Comparison of ENCODE assay signal across 8 mouse cellular contexts in genomic region chr2:103817145-103817895, GRCm38 (mm10). TPM values are rescaled to one million over a fixed set of nuclear protein-coding genes. Genes with fewer than 3 reads are reported as not detected.
A peak's percentile ranks its signal among the peaks of the same experiment; 100 is the strongest.
DNase-seq lines count a peak whose midpoint lies in the region; ATAC-seq lines count a peak whose summit lies in the region.

No protein-coding gene starts in this region.

- intact Hi-C loops in left cerebral cortex, postnatal 4 days (cut with DNase I), result no loop called here

- no peak for ATAC-seq in hindbrain, embryonic 12.5 days (ENCODE audit: low FRiP score)
- ATAC-seq in lung, embryonic 16.5 days (ENCODE audit: low read depth), result peak; percentile 85

- H3K27me3 ChIP-seq in hindbrain, embryonic 12.5 days, result no peaks in the 10 kb centered on the region
- no peaks in the 10 kb centered on the region for H3K27me3 ChIP-seq in lung, embryonic 16.5 days (ENCODE audit: control insufficient read depth, insufficient read depth, low read depth, low read length)

- no peak overlapping the region for H3K9ac ChIP-seq in hindbrain, embryonic 12.5 days
- H3K9ac ChIP-seq in lung, embryonic 16.5 days (ENCODE audit: low read length), result peak overlapping the region; percentile 36; the same call in 1 of the 2 replicates

- H3K4me3 ChIP-seq in hindbrain, embryonic 12.5 days, result no peak overlapping the region
- H3K4me3 ChIP-seq in lung, embryonic 16.5 days (ENCODE audit: low read length), result peak overlapping the region; percentile 34

- WGBS in hindbrain, embryonic 12.5 days, result 42% methylated on average over 6 of the region's 6 CpGs
- WGBS in lung, embryonic 16.5 days, result 19% methylated on average over 6 of the region's 6 CpGs

- no peak overlapping the region for H3K27ac ChIP-seq in hindbrain, embryonic 12.5 days
- H3K27ac ChIP-seq in lung, embryonic 16.5 days (ENCODE audit: low read length), result no peak overlapping the region

- H3K9me3 ChIP-seq in hindbrain, embryonic 12.5 days (replicated peaks), result no peaks in the 10 kb centered on the region
- H3K9me3 ChIP-seq in lung, embryonic 16.5 days (ENCODE audit: control insufficient read depth, low read length), result no peaks in the 10 kb centered on the region

- H3K4me2 ChIP-seq in hindbrain, embryonic 12.5 days (replicated peaks), result peak overlapping the region; percentile 21
- H3K4me2 ChIP-seq in lung, embryonic 16.5 days (ENCODE audit: low read depth, low read length), result peak overlapping the region; percentile 40

- DNase-seq in heart, adult 11 months, result peak; percentile 79
- DNase-seq in heart, adult 18-20 months, result no peak
- peak; percentile 44 for DNase-seq in MEL-GATA-1-ER (ENCODE audit: extremely low read depth, low read depth)
- no peak for DNase-seq in layer of hippocampus, adult 11-12 months (ENCODE audit: low spot score)
- no peak for DNase-seq in left cerebral cortex, postnatal 4 days
- DNase-seq in thymus, postnatal 4 days, result no peak

- no peaks in the 10 kb centered on the region for H3K36me3 ChIP-seq in hindbrain, embryonic 12.5 days
- no peaks in the 10 kb centered on the region for H3K36me3 ChIP-seq in lung, embryonic 16.5 days (ENCODE audit: control insufficient read depth, insufficient read depth, low read length)

- no peaks in the 10 kb centered on the region for H3K4me1 ChIP-seq in hindbrain, embryonic 12.5 days
- no peaks in the 10 kb centered on the region for H3K4me1 ChIP-seq in lung, embryonic 16.5 days (replicated peaks; ENCODE audit: control insufficient read depth, insufficient read depth, low read length)

RNA-seq across cellular contexts. Expression of gene Caprin1, which starts 19.9 kb away (rescaled TPM):
- 100 to 1,000 TPM; 201 to 202 TPM for total RNA-seq in heart, adult 18-20 months (2021)
- 538 and 571 TPM in 2 replicates for polyA plus RNA-seq in hindbrain, embryonic 12.5 days (2016; fragmentation: Nextera tagmentation; extraction: Ambion mirVana)
- polyA plus RNA-seq in lung, embryonic 16.5 days (2015; fragmentation: Nextera tagmentation; extraction: Ambion mirVana), result 265 and 302 TPM in 2 replicates
- total RNA-seq in left cerebral cortex, postnatal 4 days (2021), result 100 to 1,000 TPM; 537 to 571 TPM

RNA-seq across cellular contexts. Expression of gene Nat10, which starts 56.2 kb away (rescaled TPM):
- total RNA-seq in heart, adult 18-20 months (2021), result 10 to 100 TPM; 15.5 to 17.7 TPM
- polyA plus RNA-seq in hindbrain, embryonic 12.5 days (2016; fragmentation: Nextera tagmentation; extraction: Ambion mirVana), result 23.5 and 25.7 TPM in 2 replicates
- 20.4 and 23.8 TPM in 2 replicates for polyA plus RNA-seq in lung, embryonic 16.5 days (2015; fragmentation: Nextera tagmentation; extraction: Ambion mirVana)
- 10 to 100 TPM; 38.5 to 43.1 TPM for total RNA-seq in left cerebral cortex, postnatal 4 days (2021)

Comparison
In these comparisons a context has a peak if more than half of its experiments do, and no peak if none do; other contexts are left out.
1. DNase-seq: peak in heart, adult 11 months (single experiment) and MEL-GATA-1-ER (single experiment); none in heart, adult 18-20 months (0 of 2), layer of hippocampus, adult 11-12 months (single experiment), left cerebral cortex, postnatal 4 days (single experiment) and thymus, postnatal 4 days (single experiment).